In the genomic region with DNA sequence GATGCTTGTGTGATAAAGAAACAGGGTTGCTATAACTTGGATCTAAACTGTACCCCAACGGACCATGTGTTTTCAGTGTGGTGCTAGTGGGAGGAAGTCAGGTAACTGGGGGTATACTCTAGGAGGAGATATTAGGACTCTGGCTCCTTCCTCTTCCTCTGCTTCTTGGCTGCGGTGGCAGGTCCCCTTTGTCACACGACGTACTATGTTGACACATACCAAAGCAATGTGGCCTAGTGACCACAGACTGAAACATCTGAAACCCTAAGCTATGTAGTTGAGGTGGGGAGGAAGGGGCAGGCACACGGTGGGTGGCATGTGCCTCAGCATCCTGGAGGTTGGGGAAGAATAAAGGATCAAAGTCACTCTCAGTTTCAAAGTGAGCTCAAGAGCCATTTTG, we compare ENCODE assay signal across 10 mouse cellular contexts. TPM values are rescaled to one million over a fixed set of nuclear protein-coding genes. Genes with fewer than 3 reads are reported as not detected.
DNase-seq lines count a peak whose midpoint lies in the region; ATAC-seq and TF ChIP-seq lines count a peak whose summit lies in the region.
"Had no signal": no experiment of that assay in that cellular context is flagged by ENCODE, and none has a peak within 500 bp of the region (broad histone marks: within the 10 kb centered on the region; RNA-seq: fewer than 3 reads in every experiment).

No protein-coding gene starts in this region.

- H3K4me3 ChIP-seq in heart, embryonic 16.5 days (ENCODE audit: low read length) = no peak overlapping the region
- H3K4me3 ChIP-seq in liver, postnatal 0 days (ENCODE audit: low read depth, low read length) = no peak overlapping the region
- H3K4me3 ChIP-seq in hindbrain, embryonic 14.5 days (replicated peaks; ENCODE audit: low read length) = no peak overlapping the region
- H3K4me3 ChIP-seq: limb, embryonic 13.5 days had no signal

- no peaks in the 10 kb centered on the region for H3K9me3 ChIP-seq in heart, embryonic 16.5 days (replicated peaks; ENCODE audit: control insufficient read depth, low read length)
- H3K9me3 ChIP-seq in liver, postnatal 0 days (ENCODE audit: low read length) = no peaks in the 10 kb centered on the region
- no peaks in the 10 kb centered on the region for H3K9me3 ChIP-seq in hindbrain, embryonic 14.5 days (ENCODE audit: control insufficient read depth, low read length)
- H3K9me3 ChIP-seq: limb, embryonic 13.5 days had no signal

- peaks cover 7% of the 10 kb centered on the region for H3K36me3 ChIP-seq in heart, embryonic 16.5 days (ENCODE audit: control insufficient read depth, insufficient read depth)
- peaks cover 8% of the 10 kb centered on the region for H3K36me3 ChIP-seq in liver, postnatal 0 days (replicated peaks; ENCODE audit: insufficient read depth, low read length)
- peaks cover 40% of the 10 kb centered on the region for H3K36me3 ChIP-seq in hindbrain, embryonic 14.5 days (replicated peaks; ENCODE audit: control insufficient read depth, insufficient read depth)

- H3K27me3 ChIP-seq in heart, embryonic 16.5 days (ENCODE audit: control insufficient read depth, insufficient read depth, low read length) = no peaks in the 10 kb centered on the region
- H3K27me3 ChIP-seq in liver, postnatal 0 days (ENCODE audit: insufficient read depth, low read length) = no peaks in the 10 kb centered on the region
- H3K27me3 ChIP-seq in hindbrain, embryonic 14.5 days (ENCODE audit: control insufficient read depth, insufficient read depth, low read length) = no peaks in the 10 kb centered on the region
- H3K27me3 ChIP-seq: limb, embryonic 13.5 days had no signal

- DNase-seq in heart, adult 8-10 months (ENCODE audit: low spot score) = no peak
- DNase-seq in thymus, postnatal 0 days (ENCODE audit: low spot score) = peak; percentile 40
- no peak for DNase-seq in thymus, postnatal 25 days
- DNase-seq in liver, postnatal 0 days = peak; percentile 27
- DNase-seq in cerebellum, postnatal 14 days = no peak
- DNase-seq in hindbrain, embryonic 14.5 days (ENCODE audit: low spot score) = no peak

- TF ChIP-seq CTCF in liver, postnatal 0 days (IDR thresholded peaks at IDR 0.05; ENCODE audit: low read depth) = no peak

- no peak for ATAC-seq in heart, embryonic 16.5 days (replicated peaks; ENCODE audit: extremely low read depth, insufficient read depth, low FRiP score)
- peak; percentile 14; the same call in 1 of the 2 replicates for ATAC-seq in liver, postnatal 0 days
- no peak for ATAC-seq in hindbrain, embryonic 14.5 days (ENCODE audit: low FRiP score)
- ATAC-seq: inflammation-experienced regulatory T-cells, adult 6 months had no signal

- H3K27ac ChIP-seq in heart, embryonic 16.5 days (ENCODE audit: low read length) = peak overlapping the region; percentile 92
- H3K27ac ChIP-seq in liver, postnatal 0 days (ENCODE audit: low read depth) = peak overlapping the region; percentile 95
- H3K27ac ChIP-seq in hindbrain, embryonic 14.5 days = no peak overlapping the region
- H3K27ac ChIP-seq: limb, embryonic 13.5 days; macrophage had no signal

- no peak for TF ChIP-seq EP300 in liver, postnatal 0 days (IDR thresholded peaks at IDR 0.05; ENCODE audit: low read depth)

- WGBS in heart, embryonic 16.5 days = 38% methylated on average over 5 of the region's 5 CpGs
- 12% methylated on average over 5 of the region's 5 CpGs for WGBS in liver, postnatal 0 days (ENCODE audit: insufficient replicate concordance)
- 70% methylated on average over 5 of the region's 5 CpGs for WGBS in hindbrain, embryonic 14.5 days

- peaks cover 32% of the 10 kb centered on the region for H3K4me1 ChIP-seq in heart, embryonic 16.5 days (ENCODE audit: control insufficient read depth, insufficient read depth, low read length)
- peaks cover 58% of the 10 kb centered on the region for H3K4me1 ChIP-seq in liver, postnatal 0 days (ENCODE audit: insufficient read depth)
- no peaks in the 10 kb centered on the region for H3K4me1 ChIP-seq in hindbrain, embryonic 14.5 days (replicated peaks; ENCODE audit: control insufficient read depth, insufficient read depth, low read length)

- no peak overlapping the region for H3K4me2 ChIP-seq in heart, embryonic 16.5 days (ENCODE audit: low read depth, low read length)
- peak overlapping the region; percentile 15 for H3K4me2 ChIP-seq in liver, postnatal 0 days (ENCODE audit: low read depth, low read length)
- H3K4me2 ChIP-seq in hindbrain, embryonic 14.5 days (replicated peaks) = no peak overlapping the region
- H3K4me2 ChIP-seq: limb, embryonic 13.5 days had no signal

- peak overlapping the region; percentile 57; the same call in 1 of the 2 replicates for H3K9ac ChIP-seq in heart, embryonic 16.5 days (ENCODE audit: low read length)
- H3K9ac ChIP-seq in liver, postnatal 0 days (replicated peaks) = no peak overlapping the region
- H3K9ac ChIP-seq in hindbrain, embryonic 14.5 days = no peak overlapping the region
- H3K9ac ChIP-seq: limb, embryonic 13.5 days had no signal

RNA-seq across cellular contexts. Expression of a gene that starts 12.9 kb away (rescaled TPM):
- 20.0 and 23.8 TPM in 2 replicates for polyA plus RNA-seq in heart, embryonic 16.5 days (2015; fragmentation: Nextera tagmentation; extraction: Ambion mirVana)
- total RNA-seq in heart, adult 8-10 months (2022) = 10 to 100 TPM; 21.2 to 35.3 (median 27.2) TPM
- polyA plus RNA-seq in thymus, postnatal 0 days (2015; fragmentation: Nextera tagmentation; extraction: Ambion mirVana) = 8.0 and 10.3 TPM in 2 replicates
- polyA plus RNA-seq in liver, postnatal 0 days (2015; fragmentation: Nextera tagmentation; extraction: Ambion mirVana) = 8.3 and 10.7 TPM in 2 replicates
- polyA plus RNA-seq in hindbrain, embryonic 14.5 days (2014; fragmentation: Nextera tagmentation; extraction: Ambion mirVana) = 46.0 and 50.3 TPM in 2 replicates

RNA-seq across cellular contexts. Expression of a gene that starts 22.8 kb away (rescaled TPM):
- 14.3 and 14.7 TPM in 2 replicates for polyA plus RNA-seq in heart, embryonic 16.5 days (2015; fragmentation: Nextera tagmentation; extraction: Ambion mirVana)
- total RNA-seq in heart, adult 8-10 months (2022) = 1 to 10 TPM; 6.8 to 8.6 (median 7.7) TPM
- polyA plus RNA-seq in thymus, postnatal 0 days (2015; fragmentation: Nextera tagmentation; extraction: Ambion mirVana) = 22.5 and 24.0 TPM in 2 replicates
- polyA plus RNA-seq in liver, postnatal 0 days (2015; fragmentation: Nextera tagmentation; extraction: Ambion mirVana) = 6.1 and 6.6 TPM in 2 replicates
- polyA plus RNA-seq in hindbrain, embryonic 14.5 days (2014; fragmentation: Nextera tagmentation; extraction: Ambion mirVana) = 8.9 and 11.5 TPM in 2 replicates

RNA-seq across cellular contexts. Expression of a gene that starts 55.0 kb away (rescaled TPM):
- 18.7 and 19.9 TPM in 2 replicates for polyA plus RNA-seq in heart, embryonic 16.5 days (2015; fragmentation: Nextera tagmentation; extraction: Ambion mirVana)
- total RNA-seq in heart, adult 8-10 months (2022) = 10 to 100 TPM; 12.9 to 15.7 (median 14.6) TPM
- 24.2 and 31.3 TPM in 2 replicates for polyA plus RNA-seq in thymus, postnatal 0 days (2015; fragmentation: Nextera tagmentation; extraction: Ambion mirVana)
- polyA plus RNA-seq in liver, postnatal 0 days (2015; fragmentation: Nextera tagmentation; extraction: Ambion mirVana) = 5.8 and 6.8 TPM in 2 replicates
- 15.0 and 17.7 TPM in 2 replicates for polyA plus RNA-seq in hindbrain, embryonic 14.5 days (2014; fragmentation: Nextera tagmentation; extraction: Ambion mirVana)

RNA-seq across cellular contexts. Expression of a gene that starts 55.4 kb away (rescaled TPM):
- polyA plus RNA-seq in heart, embryonic 16.5 days (2015; fragmentation: Nextera tagmentation; extraction: Ambion mirVana) = 38.0 and 42.3 TPM in 2 replicates
- 10 to 100 TPM; 32.6 to 36.7 (median 34.0) TPM for total RNA-seq in heart, adult 8-10 months (2022)
- 27.0 and 35.6 TPM in 2 replicates for polyA plus RNA-seq in thymus, postnatal 0 days (2015; fragmentation: Nextera tagmentation; extraction: Ambion mirVana)
- 13.0 and 15.9 TPM in 2 replicates for polyA plus RNA-seq in liver, postnatal 0 days (2015; fragmentation: Nextera tagmentation; extraction: Ambion mirVana)
- 107 and 109 TPM in 2 replicates for polyA plus RNA-seq in hindbrain, embryonic 14.5 days (2014; fragmentation: Nextera tagmentation; extraction: Ambion mirVana)

Comparison
In these comparisons a context has a peak if more than half of its experiments do, and no peak if none do; other contexts are left out.
1. DNase-seq: peak in thymus, postnatal 0 days (single experiment) and liver, postnatal 0 days (single experiment); none in heart, adult 8-10 months (single experiment), thymus, postnatal 25 days (single experiment), cerebellum, postnatal 14 days (0 of 2) and hindbrain, embryonic 14.5 days (single experiment).